Mouse (Mus musculus) liver, adult 2 months (tissue): ENCODE results near the gene Naa11.

Experiments
- CTCF ChIP-seq: fragments of 200-500 bp; IDR thresholded peaks from 2 replicates; pipeline ENCODE4 v1.5.1; 2011; ENCODE audit warnings: low read depth, low read length, control low read depth
- POLR2A ChIP-seq: fragments of 200-500 bp; IDR thresholded peaks from 2 replicates; pipeline ENCODE4 v1.6.1; 2011; ENCODE audit warnings: low read length, control low read depth; ENCODE audit not compliant: insufficient read depth; ENCODE audit errors: extremely low read depth

GRCm38 (mm10) chr5:97362539-97362938, 29.6 kb downstream of the Naa11 start:
- no peak for TF ChIP-seq POLR2A
- no peak for TF ChIP-seq CTCF
